Mouse (Mus musculus) heart, adult 2 months (tissue): ENCODE measurements at regions not wholly inside any gene's neighbourhood (a gene's known extent, or its start where the extent isn't known, plus 50 kb on each side); places are given as distances from the start of the nearest gene placed in this dataset.

ENCODE experiments used
- CTCF ChIP-seq: fragments of 200-600 bp; IDR thresholded peaks from 2 replicates; pipeline ENCODE4 v1.8.1; 2022; ENCODE audit warnings: antibody characterized with exemption, mild to moderate bottlenecking, moderate library complexity
- EP300 ChIP-seq: fragments of 200-500 bp; IDR thresholded peaks from 2 replicates; pipeline ENCODE4 v1.6.1; 2011; ENCODE audit warnings: low read depth, low read length, control low read depth; ENCODE audit not compliant: insufficient read depth
- POLR2A ChIP-seq: fragments of 200-500 bp; IDR thresholded peaks from 2 replicates; pipeline ENCODE4 v1.6.1; 2011; ENCODE audit warnings: mild to moderate bottlenecking, low read depth, low read length, control low read depth; ENCODE audit not compliant: insufficient read depth

- no peak for TF ChIP-seq CTCF
- TF ChIP-seq POLR2A: no peak
- TF ChIP-seq EP300: no peak
Observed at GRCm38 (mm10) chr7:133288236-133288635, 164.1 kb upstream of the Ctbp2 start.
